Mouse (Mus musculus) erythroid progenitor cell, adult 5-6 weeks (primary cell): ENCODE measurements around the gene Zscan25. TPM values are rescaled to one million over a fixed set of nuclear protein-coding genes. Genes with fewer than 3 reads are reported as not detected.
A peak's percentile ranks its signal among the peaks of the same experiment; 100 is the strongest.
"Not testable (repeated sequence)": the region's sequence is repeated elsewhere in the genome, so short reads cannot be mapped to it uniquely, and the experiment has no call there.

Experiments used
- ATAC-seq: replicated peaks from 2 replicates; pipeline ENCODE4 v1.8.0; 2016; ENCODE audit warnings: moderate number of reproducible peaks, mild to moderate bottlenecking, moderate TSS enrichment, inconsistent platforms; ENCODE audit not compliant: poor library complexity, low FRiP score, severe bottlenecking
- total RNA-seq, 2 experiments: library from RNA; stranded (forward) in 1 of 2; stranded (reverse) in 1 of 2; fragments of 150-400 nt in 1 of 2; fragments of 186-747, 209-891 nt in 1 of 2; gene quantifications; 2 replicates each; pipeline versions ENCODE4 v1.2.3 to v1.2.4; 2015 to 2017; ENCODE audit warnings: low replicate concordance in 2 of 2

Zscan25 gene
- 2.9 and 4.2 TPM in 2 replicates for total RNA-seq (2015; ENCODE audit: low replicate concordance)
- total RNA-seq (2017; ENCODE audit: low replicate concordance) = not detected in 2 replicates

- peak; percentile 99 for ATAC-seq
Measured at GRCm38 (mm10) chr5:145280371-145281143, at the start of gene Zscan25. Zscan25 (plus strand) TSS chr5:145280500.

DNA sequence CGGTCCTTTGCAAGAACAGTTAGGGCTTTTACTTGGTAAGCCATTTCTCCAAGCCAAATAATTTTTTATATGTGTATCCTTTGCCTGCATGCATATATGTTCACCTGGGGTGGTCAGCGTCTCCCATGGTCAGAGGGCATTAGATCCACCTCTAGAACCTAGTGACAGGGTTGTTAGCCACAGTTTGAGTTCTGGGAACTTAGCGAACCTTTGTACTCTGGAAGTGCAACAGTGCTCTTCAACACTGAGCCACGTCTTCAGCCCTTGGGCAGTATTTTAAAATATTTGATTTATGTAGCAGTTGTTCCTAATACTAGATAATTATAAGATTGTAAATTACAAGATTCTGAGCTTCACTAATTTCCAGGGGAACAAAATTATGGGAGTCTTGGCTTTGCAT is 49.7 kb upstream of the Zscan25 start:
- no peak for ATAC-seq

- ATAC-seq = peak; percentile 98
Measured at GRCm38 (mm10) chr5:145231367-145231871, 48.9 kb upstream of the Zscan25 start, which contains the start of gene Zfp655. Zfp655 (plus strand) TSS chr5:145231715.

DNA sequence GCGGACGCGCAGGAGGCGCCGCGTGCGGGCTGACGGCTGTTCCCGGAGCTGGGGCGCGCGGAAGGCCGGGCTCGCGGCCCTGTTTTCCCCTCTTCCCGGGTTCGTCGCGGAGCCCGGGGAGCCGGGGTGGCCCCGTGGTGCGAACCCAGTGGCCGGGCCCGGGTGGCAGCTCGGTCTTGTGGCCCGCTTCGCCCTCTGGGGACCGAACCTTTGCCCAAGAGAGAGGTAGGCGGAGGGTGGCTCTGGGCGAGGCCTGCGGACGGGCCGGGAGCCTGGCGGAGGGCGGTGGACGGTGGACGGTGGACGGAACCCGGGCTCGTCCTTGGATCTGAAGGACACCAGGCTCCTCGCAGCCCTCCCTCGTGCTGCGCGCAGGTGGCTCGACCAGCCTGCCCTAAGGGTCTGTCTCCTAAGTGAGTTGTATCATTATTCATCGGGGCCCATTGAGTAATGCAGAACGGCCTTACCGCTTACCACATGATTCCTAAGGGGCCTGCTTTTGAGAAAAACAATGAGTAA is 48.3 kb upstream of the Zscan25 start:
- ATAC-seq = peak; percentile 46; the same call in 1 of the 2 replicates

DNA sequence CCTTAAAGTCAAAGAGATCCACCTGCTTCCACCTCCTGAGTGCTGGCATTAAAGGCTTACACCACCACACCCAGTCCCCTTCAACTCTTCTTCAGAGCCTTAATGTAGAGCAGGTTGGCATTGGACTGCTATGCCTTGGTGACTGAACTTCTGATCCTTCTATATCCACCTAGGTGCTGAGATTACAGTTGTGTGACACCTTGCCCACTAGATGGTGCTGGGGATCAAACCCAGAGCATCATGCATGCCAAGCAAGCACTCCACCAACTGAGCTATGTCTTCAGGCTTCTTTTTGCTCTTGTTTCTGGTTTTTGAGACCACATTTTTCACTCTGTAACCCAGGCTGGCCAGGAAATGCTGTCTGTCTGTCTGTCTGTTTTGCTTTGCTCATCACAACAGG is 45.7 kb upstream of the Zscan25 start:
- no peak for ATAC-seq

- ATAC-seq = no peak
Measured at GRCm38 (mm10) chr5:145249520-145249919, 30.8 kb upstream of the Zscan25 start.

DNA sequence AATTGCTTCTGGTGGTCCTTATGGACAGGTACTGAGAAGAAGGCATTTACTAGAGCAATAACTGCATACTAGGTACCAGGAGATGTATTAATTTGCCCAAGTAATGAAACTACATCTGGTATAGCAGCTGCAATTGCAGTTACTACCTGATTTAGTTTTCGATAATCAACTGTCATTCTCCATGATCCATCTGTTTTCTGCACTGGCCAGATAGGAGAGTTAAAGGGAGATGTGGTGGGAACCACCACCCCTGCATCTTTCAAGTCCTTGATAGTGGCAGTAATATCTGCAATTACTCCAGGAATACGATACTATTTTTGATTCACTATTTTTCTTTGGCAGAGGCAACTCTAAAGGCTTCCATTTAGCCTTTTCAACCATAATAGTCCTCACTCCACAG is 6.7 kb upstream of the Zscan25 start:
- ATAC-seq = not testable (repeated sequence)

DNA sequence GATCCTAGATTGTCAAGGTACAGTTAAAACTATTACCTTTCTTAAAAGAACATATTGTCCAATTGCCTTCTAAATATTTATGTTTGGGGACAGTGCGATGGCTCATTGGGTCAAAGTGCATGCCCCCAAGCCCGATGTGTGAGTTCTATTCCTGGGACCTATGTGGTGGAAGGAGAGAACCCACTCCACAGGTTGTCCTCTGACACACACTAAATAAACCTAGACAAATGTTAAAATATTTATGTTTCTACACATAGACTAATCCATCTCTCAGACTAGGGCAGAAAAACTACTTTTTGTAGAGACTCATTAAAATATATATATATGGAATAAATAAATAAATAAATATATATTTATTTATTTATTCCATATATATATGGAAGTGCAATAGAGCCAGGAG is 352 bp upstream of the Zscan25 start:
- no peak for ATAC-seq

GRCm38 (mm10) chr5:145288382-145288781 is 8.1 kb downstream of the Zscan25 start:
- ATAC-seq = no peak

DNA sequence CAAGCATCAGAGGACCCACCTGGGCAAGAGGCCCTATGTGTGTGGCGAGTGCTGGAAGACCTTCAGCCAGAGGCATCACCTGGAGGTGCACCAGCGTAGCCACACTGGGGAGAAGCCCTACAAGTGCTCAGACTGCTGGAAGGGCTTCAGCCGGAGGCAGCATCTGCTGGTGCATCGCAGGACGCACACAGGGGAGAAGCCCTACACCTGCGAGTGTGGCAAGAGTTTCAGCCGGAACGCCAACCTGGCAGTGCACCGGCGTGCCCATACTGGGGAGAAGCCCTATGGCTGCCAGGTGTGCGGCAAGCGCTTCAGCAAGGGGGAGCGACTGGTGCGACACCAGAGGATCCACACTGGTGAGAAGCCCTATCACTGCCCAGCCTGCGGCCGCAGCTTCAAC is 10.4 kb downstream of the Zscan25 start:
- no peak for ATAC-seq

DNA sequence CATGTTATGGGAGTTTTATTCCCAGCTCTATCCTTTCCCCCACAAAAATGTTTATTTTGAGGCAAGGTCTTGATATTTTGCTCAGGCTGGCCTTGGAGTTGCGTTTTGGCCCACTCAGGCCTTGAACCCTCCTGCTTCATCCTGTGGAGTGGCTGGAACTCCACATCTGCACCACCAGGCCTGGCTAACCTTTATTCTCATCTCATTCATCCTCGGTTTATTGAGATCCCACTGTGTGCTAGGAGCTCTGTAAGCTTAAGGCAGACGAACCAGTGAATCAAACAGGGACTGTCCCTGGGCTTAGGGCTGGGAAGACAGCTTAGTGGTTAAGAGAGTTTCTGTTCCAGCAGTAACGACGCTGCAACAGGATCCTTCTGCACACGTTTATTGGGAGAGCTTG is 12.1 kb downstream of the Zscan25 start:
- no peak for ATAC-seq

GRCm38 (mm10) chr5:145300469-145300868 is 20.2 kb downstream of the Zscan25 start:
- no peak for ATAC-seq

GRCm38 (mm10) chr5:145301796-145302195 is 21.5 kb downstream of the Zscan25 start:
- ATAC-seq = not testable (repeated sequence)

DNA sequence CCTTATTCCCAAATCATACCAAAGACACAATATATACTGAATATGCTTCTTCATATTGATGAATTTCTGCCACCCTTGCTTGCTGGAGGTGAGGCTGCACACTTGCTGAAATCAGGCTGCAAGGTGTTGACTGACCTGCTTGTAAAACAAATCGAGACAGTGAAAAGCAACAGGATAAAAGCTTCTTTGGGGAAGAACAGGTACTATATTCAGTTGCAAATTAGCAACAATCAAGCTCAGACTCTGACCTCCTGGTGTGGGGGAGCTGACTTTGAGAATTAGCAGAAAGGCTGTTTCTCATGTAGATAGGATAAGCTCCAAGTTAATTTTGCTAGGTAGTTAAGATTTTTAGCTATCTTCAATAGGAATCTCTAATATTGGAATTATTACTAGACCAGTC is 22.1 kb downstream of the Zscan25 start:
- no peak for ATAC-seq

DNA sequence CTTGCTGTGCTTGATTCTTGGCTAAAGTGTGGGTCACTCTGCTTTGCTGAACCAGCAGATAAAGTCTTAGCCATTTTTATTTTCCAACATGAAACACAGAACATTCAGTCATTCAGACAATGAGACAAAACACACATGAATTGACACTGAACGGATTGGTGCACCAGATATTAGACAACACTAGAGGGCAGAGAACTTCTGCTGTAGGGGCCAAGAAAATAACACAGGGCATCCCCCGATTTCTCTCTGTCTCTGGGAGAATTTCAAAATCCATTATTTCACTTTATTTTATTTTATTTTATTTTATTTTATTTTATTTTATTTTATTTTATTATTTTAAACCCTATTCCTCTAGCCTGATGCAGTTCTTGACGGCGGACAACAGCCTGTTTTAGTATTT is 26.7 kb downstream of the Zscan25 start:
- ATAC-seq = not testable (repeated sequence)

DNA sequence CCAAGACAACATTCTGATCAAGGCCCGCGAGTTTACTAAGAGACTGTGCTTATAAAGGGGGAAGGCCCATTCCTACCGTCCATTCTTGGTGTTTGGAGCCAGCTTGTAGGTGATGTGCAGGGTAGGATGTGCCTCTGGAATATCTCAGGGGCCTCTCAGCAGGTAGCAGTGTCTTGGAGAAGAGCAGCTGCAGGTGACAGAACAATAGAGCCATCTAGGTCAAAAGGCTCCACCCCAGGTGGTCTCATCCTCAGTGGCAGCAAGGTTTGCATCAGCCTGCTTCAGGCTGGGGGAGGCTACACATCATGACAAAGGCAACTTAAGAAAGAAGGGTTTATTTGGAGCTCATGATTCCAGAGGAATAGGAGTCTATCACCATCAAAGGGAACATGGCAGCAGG is 27.5 kb downstream of the Zscan25 start:
- ATAC-seq = not testable (repeated sequence)

DNA sequence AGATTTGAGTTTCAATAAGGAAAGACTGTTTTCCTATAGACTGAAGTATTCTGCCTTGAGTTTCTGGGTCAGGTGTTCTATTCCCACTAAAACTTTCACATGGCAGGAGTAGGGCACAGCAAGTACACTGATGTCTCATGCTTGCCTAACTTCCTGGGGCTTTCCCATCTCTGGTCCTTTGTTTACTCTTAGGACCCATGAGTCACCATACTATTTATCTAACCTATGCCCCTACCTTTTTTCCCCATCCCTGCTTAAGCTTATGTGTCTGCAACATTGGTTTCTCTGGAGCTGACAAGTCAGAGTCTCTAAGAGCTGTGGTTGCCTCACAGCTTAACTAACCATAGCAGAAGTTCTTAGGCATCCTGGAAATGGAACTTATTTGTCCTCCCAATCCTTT is 33.5 kb downstream of the Zscan25 start:
- no peak for ATAC-seq

DNA sequence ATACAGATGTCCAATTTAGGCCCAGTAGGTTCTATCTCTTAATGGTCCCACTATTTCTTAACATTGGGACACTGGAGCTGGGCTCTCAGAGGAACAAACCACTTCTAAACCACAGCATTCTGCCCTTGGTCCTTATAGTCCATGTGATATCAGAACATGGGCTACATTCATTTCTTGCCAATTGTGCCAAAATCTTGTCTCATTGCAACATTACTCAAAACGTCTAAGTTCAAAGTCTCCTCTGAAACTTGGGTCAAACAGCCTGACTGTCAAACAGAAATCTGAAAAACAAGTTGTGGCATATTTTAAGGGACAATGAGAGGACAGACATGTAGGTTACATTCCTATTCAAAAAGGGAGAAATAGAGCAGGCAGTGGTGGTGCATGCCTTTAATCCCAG is 36.8 kb downstream of the Zscan25 start:
- ATAC-seq = no peak

GRCm38 (mm10) chr5:145338756-145339155 is 58.5 kb downstream of the Zscan25 start:
- not testable (repeated sequence) for ATAC-seq
